Mouse (Mus musculus): ENCODE results near the gene Rnf150. TPM values are rescaled to one million over a fixed set of nuclear protein-coding genes. Genes with fewer than 3 reads are reported as not detected.

Rnf150 gene
- polyA plus RNA-seq, 1 experiment from 2014 or later = 2.1 TPM

GRCm38 (mm10) chr8:83140068-83140467 is 276.9 kb downstream of the Rnf150 start:
- Histone ChIP-seq H3K4me2 (ENCODE audit: low read length) (no peak overlapping the region), H3K4me1 (ENCODE audit: control insufficient read depth, insufficient read depth, low read length) (no peaks in the 10 kb centered on the region), H3K27ac (ENCODE audit: low read length) (no peak overlapping the region), H3K9ac (ENCODE audit: low read depth, low read length) (no peak overlapping the region), H3K27me3 (ENCODE audit: control insufficient read depth, insufficient read depth, low read depth, low read length) (no peaks in the 10 kb centered on the region), H3K36me3 (ENCODE audit: control insufficient read depth, insufficient read depth, low read length) (no peaks in the 10 kb centered on the region), H3K4me3 (ENCODE audit: low read depth, low read length) (no peak overlapping the region), H3K9me3 (replicated peaks; ENCODE audit: control insufficient read depth, low read length, poor library complexity, severe bottlenecking) (no peaks in the 10 kb centered on the region)
- ATAC-seq = no peak
- WGBS = 63% methylated on average over 1 of the region's 1 CpGs

- 59% methylated on average over 3 of the region's 3 CpGs for WGBS
These were observed 277.6 kb downstream of the Rnf150 start for GRCm38 (mm10) chr8:83140701-83141111.

More at GRCm38 (mm10) chr8:83140701-83141111, 277.6 kb downstream of the Rnf150 start:
- Histone ChIP-seq H3K4me1 (ENCODE audit: control insufficient read depth, insufficient read depth, low read length) (no peaks in the 10 kb centered on the region), H3K27ac (ENCODE audit: low read length) (no peak overlapping the region), H3K36me3 (ENCODE audit: control insufficient read depth, insufficient read depth, low read length) (no peaks in the 10 kb centered on the region), H3K9ac (ENCODE audit: low read depth, low read length) (no peak overlapping the region), H3K4me3 (ENCODE audit: low read depth, low read length) (no peak overlapping the region), H3K9me3 (replicated peaks; ENCODE audit: control insufficient read depth, low read length, poor library complexity, severe bottlenecking) (no peaks in the 10 kb centered on the region), H3K4me2 (ENCODE audit: low read length) (no peak overlapping the region), H3K27me3 (ENCODE audit: control insufficient read depth, insufficient read depth, low read depth, low read length) (no peaks in the 10 kb centered on the region)
- ATAC-seq = no peak

Other genes with a start within 250 kb of the Rnf150 start
- gene Zfp330, start 89.2 kb upstream of the Rnf150 start, polyA plus RNA-seq (2015; fragmentation: Nextera tagmentation; extraction: Ambion mirVana) = 78.8 and 86.3 TPM in 2 replicates